Mouse (Mus musculus): ENCODE data around the gene Kalrn.
A peak's percentile ranks its signal among the peaks of the same experiment; 100 is the strongest.

The Kalrn gene

DNA sequence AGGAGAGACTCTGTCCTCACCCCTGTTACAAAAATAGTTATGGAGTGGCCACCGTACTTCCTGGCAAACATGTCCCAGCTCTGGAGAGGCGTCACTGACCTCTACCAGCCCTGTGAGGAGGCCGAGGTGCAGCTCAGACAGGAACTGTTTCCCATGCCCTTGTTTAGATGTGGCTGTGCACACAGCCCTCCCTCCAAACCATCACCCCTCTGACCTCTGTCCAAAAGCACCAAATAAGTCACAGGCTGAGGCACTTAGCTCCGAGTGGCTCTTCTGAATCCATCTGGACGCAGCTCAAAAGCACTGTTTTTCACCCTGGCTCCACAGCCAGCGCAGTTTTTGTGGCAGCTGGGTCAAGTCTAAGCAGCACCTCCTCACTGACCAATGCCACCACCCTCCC, 220.6 kb downstream of the Kalrn start:
- no peak for DNase-seq (ENCODE audit: low spot score in 2 of 2)

- DNase-seq (ENCODE audit: low spot score in 2 of 2) = no peak
These were observed 221.7 kb downstream of the Kalrn start for GRCm38 (mm10) chr16:34351575-34352150.

- no peak for DNase-seq (ENCODE audit: low spot score in 2 of 2)
These were observed 225.8 kb downstream of the Kalrn start for GRCm38 (mm10) chr16:34347574-34347973.

DNA sequence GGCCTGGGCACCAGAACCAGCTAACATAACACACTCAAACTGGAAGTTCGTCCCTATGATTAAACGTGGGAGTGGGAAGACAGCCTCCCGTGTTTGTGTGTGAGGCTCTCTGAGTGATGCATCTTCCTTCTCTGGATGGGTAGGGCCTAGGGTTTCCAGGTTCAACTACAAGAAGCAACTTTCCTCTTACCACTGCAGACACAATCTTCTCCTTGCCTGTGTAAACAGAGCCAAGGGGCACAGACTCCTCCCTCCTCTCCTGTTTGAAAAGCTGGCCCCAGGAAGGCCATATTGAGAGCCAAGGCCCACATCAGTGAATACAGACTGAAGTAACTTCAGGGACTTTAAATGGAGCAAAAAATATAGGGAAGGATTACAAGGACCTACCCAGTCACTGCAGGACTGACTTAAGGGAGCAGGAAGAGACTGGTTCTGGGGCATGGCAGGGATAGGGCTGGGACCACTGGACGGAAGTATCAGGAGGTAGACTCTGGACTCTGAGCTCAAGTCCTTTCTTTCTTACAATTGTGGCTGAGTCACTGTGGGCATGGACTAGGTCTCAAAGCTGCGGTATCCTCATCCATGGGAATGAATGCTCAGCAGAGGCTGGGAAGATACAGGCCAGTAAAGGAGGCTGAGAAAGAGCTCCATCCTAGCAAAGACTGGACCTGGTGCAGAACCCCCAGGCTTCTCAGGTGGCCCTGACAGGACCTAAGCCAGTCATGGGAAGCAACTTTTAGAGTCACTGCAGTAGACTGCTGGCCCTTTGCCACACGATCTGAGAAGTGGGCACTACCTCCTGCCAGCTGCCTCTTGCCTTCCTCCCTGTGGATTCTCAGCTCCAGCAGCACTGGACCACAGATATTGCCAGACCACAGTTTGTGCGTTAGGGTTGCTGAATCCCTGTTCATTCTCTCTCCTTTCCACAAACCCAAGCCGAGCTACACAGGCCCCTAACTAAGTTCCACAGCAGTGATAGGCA, 228.1 kb downstream of the Kalrn start:
- no peak for DNase-seq (ENCODE audit: low spot score in 2 of 2)

DNA sequence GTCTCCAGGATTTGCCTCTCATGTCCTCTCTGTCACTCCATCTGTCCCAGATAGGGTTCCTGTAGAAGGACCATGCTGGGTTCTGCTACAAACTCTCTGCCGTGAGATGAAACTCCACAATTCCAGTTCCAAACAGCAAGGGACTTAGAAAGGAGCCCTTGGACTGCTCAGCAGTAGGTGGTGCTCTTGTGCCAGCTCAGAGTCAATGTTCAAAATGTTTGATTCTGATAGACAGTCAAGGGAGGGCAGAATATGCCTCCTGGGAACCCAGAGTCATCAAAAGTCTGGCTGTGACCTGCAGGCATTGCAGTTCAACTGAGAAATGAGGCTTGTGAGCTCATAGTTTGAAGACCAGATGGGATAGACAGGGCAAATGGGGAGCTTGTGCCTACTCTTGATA, 229.4 kb downstream of the Kalrn start:
- DNase-seq (ENCODE audit: low spot score in 2 of 2) = peak in 1 of 2 experiments; percentile 70

GRCm38 (mm10) chr16:34343161-34343560, 230.2 kb downstream of the Kalrn start:
- peak in 1 of 2 experiments; percentile 42 for DNase-seq (ENCODE audit: low spot score in 2 of 2)

GRCm38 (mm10) chr16:34342369-34343160, 230.8 kb downstream of the Kalrn start:
- DNase-seq (ENCODE audit: low spot score in 2 of 2) = peak; percentile 69 to 83

DNA sequence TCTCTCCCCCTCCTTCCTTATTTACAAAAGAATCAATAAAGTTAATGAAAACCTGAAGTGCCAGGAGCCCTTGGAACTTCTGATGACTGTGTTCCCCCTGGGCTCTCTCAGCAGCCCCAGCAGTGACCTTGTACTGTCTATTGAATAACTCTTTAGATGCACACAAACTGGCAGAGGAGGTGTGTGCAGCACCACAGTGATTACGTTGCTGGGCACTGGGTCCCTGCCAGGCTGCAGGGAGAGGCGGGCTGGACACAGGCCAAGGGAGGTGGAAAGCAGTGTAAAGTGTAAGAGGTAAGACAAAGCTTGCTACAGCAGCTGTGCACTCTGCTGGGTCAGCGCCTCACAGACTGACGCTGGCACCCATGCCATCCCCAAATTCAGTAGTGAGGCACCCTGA, 238.4 kb downstream of the Kalrn start:
- no peak for DNase-seq (ENCODE audit: low spot score in 2 of 2)

GRCm38 (mm10) chr16:34331630-34332029, 241.7 kb downstream of the Kalrn start:
- DNase-seq (ENCODE audit: low spot score in 2 of 2) = no peak

- no peak for DNase-seq (ENCODE audit: low spot score in 2 of 2)
These were observed 243.5 kb downstream of the Kalrn start for GRCm38 (mm10) chr16:34329876-34330275.

DNA sequence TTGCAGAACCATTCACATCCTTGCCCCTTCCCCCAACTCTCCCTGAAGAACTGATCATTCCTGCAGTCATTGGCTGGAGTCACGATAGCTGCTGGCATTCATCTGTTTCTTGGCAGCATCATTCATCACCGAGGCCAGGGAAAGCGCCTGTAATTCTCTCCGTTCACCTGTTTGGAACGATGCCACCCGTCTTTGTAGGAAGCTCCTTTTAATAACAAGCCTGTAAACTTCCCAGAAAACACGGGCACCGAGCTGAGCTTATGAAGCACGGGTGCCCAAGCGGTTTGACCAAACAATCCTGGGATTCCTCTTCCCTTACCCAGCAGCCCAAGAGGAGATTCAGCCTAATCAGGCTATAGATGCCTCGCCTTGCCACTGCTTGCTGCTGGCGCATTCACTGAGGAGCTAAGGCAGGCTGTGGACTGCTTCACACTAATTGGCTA, 243.9 kb downstream of the Kalrn start:
- DNase-seq (ENCODE audit: low spot score in 2 of 2) = peak in 1 of 2 experiments; percentile 43

DNA sequence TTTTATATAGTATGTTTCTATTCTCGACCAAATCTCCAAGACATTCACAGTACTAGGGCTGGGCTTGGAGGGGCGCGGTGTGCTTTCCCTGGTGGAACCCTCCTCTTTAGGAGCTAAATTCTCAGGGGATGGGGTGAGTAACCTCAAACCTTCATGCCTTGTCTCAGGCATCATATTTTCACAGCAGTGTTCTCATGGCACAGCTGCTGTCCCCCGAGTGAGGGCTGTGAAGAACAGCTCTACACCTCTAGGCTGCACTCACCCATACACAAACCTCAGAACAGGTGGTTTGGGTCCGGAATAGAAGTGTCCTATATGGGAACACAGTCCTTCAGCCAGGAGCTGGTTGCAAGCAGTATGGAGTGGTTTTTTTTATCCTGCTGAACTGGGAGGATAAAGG, 245.4 kb downstream of the Kalrn start:
- DNase-seq (ENCODE audit: low spot score in 2 of 2) = no peak

GRCm38 (mm10) chr16:34325869-34326268, 247.5 kb downstream of the Kalrn start:
- DNase-seq (ENCODE audit: low spot score in 2 of 2) = no peak

DNA sequence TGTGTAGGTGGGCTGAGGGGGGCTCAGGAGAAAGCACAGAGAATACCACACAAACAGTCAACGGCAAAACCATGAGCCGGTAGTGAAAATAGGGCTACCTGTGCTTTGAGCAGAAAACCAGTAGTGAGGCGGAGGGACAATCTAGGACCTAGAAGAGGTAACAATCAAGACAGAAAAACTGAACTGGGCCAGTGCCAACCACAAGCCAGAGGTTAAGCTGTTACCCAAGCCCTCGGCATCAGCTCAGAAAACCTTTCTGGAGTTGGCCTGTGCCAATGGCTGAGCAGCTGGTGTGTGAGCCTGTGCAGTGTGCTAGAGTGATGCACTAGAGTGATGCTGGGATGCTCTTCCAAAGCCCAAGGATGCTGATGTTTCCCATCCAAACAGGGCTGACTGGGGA, 248.2 kb downstream of the Kalrn start:
- no peak for DNase-seq (ENCODE audit: low spot score in 2 of 2)

DNA sequence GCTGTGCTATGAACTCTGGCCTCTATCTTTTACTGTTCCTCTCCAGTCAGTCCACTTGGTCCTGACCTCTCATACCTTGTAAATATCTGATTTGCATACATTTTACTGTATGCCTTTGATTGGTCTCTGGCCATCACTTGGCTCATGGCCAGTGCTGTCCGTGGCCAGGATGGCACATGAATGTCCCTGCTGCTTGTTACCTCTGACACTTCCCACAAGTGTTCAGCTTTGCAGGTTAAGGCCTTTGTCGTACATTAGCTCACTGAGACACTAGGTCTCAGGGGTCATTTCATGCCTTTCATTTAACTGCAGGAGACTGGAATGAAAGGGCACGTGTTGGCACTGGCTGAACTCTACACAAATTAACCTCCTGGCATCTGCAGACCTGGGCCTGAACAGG, 248.6 kb downstream of the Kalrn start:
- no peak for DNase-seq (ENCODE audit: low spot score in 2 of 2)

- no peak for DNase-seq (ENCODE audit: low spot score in 2 of 2)
These were observed 249.8 kb downstream of the Kalrn start for GRCm38 (mm10) chr16:34323496-34323895.

GRCm38 (mm10) chr16:34322546-34322945, 250.8 kb downstream of the Kalrn start:
- peak in 1 of 2 experiments; percentile 55 for DNase-seq (ENCODE audit: low spot score in 2 of 2)

DNA sequence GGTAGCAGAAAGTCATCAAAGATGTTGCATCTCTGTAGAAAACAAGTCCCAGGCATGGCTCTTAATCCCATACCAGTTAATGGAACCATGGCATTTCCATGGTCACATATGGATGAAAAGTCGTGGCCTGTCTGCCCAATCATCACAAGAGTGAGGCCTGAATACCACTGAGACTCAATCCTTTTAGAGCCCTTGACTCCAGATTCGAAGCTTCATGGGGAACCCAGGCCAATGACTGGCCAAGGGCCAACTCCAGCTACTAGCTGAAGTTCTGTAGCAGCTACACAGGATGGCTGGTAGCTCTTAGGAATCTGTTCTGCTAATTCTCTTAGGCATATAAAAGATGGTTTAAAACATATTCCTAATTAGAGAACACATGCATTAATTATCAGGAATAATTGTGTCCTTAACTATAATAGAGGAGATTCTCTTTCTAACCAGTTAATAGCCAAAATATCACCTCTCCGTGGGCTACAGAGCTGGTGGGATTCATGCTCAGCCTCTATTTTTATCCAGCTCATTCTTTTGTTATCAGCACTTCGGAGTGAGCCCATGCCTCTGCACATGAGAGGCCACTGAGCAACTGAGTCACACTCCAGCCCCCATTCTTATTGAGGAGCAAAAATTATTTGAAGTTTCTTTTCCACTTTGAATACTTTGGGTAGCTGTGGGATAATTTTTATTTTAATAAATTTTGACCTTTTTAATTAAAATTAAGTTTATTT, 252.1 kb downstream of the Kalrn start:
- DNase-seq (ENCODE audit: low spot score in 2 of 2) = no peak

DNA sequence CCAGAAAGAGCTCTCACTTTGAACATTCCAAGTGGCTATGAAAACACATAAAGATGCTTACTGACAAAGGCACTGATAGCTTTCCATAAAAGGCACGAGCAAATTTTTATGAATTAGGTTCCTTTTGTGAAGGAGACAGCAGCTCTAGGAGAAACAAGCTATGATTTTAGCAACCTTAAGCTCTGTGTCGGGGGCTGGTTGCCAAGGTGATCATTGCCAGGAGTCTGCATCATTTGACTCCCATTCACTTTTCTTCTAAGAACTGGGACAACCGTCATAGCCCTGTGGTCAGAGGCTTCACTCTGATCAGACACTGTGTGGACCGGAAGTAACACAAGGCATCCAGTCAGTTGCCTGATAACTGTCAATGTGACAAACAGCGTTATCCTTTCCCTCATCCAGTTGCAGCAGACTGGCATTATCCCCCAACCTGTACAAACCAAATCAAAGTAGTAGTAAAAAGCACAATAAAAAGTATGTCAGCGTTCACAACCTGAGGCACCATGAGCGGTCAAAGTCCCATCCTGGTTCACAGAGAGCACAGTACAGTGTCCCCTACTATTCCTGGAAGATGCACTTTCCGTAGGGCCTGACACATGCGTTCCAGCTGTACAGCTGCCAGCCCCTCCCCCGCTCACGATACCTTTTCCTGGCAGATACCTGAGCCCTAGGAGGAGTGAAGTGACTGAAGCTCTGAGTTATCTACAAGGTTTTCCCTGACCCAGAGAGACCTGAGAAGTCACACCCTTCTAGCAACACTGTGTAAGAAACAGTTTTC, 253.1 kb downstream of the Kalrn start:
- peak in 1 of 2 experiments; percentile 54 for DNase-seq (ENCODE audit: low spot score in 2 of 2)

- no peak for DNase-seq (ENCODE audit: low spot score in 2 of 2)
These were observed 256.2 kb downstream of the Kalrn start for GRCm38 (mm10) chr16:34317110-34317509.

- no peak for DNase-seq (ENCODE audit: low spot score in 2 of 2)
These were observed 257.1 kb downstream of the Kalrn start for GRCm38 (mm10) chr16:34316253-34316652.
